Mouse (Mus musculus) kidney, postnatal 25 days (tissue): ENCODE measurements at regions not wholly inside any gene's neighbourhood (a gene's known extent, or its start where the extent isn't known, plus 50 kb on each side); places are given as distances from the start of the nearest gene placed in this dataset.

ENCODE experiments used
- DNase-seq, 2 experiments: peaks; one replicate each; pipeline ENCODE4 v3.0.0; 2021; ENCODE audit warnings: mixed read lengths in 2 of 2

GRCm38 (mm10) chr7:70972023-70972400, 379.3 kb downstream of the Gm10295 start:
- DNase-seq = peak; percentile 77 to 82

DNA sequence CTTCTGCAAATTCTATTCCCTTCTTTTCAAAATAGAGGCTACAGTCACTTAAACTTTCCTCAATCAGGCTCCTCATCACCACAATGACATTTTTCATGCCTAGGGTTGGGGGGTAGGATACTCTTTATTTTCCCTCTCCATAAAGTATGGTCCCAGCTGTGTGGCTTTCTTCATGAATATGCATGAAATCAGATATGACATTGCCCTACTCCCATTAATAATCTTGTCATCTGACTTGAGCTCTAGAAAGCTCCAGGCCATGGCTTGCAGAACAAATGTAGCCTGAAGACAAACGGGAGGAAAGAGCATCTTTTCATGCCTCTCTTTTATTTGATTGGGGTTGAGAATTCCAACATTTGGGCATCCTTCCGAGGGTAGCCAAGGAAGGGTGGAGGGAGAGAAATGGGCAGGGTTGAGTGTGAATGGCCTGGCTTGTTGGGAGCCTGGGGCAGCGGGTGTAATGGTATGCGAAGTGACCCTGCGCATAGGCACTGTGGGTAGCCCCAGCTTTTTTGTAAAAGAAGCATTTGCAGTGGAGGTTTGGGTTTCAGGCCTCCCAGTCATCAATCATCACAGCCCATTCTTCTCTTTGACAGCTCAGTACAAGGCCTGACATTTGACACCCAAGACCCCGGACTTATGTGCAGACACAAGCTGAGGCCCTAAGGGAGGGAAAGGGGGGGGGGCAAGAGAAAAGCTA, 379.8 kb downstream of the Gm10295 start:
- peak; percentile 17 to 45 for DNase-seq

DNA sequence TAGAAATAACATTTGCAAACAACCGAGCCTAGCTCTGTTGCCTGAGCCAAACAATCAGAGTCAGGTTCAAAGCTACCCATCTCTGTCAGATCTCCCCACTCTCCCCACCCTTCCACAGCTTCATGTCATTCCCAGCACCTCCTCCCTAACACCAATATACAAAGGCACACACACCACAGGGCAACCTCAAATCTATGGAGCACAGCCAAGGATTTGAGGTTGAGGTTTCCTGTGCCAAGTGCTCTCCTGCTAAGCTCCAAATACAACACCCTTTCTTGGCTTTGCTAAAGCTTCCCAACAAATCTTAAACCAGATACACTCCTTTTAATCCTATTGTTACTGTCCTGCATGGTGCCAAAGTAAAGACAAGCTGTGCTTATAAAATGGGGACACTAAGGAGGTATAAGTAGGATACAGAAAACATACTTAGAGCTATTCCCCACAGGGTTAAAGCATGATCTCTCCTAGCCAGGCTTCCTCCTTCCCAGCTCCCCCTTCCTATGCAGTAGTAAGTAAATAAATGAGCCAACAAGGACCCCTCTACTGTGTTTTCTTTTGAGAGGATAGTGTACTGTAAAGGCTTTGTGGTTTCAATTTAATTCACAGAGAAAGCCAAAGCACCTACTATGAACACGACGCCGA, 398.8 kb downstream of the Gm10295 start:
- DNase-seq = no peak

DNA sequence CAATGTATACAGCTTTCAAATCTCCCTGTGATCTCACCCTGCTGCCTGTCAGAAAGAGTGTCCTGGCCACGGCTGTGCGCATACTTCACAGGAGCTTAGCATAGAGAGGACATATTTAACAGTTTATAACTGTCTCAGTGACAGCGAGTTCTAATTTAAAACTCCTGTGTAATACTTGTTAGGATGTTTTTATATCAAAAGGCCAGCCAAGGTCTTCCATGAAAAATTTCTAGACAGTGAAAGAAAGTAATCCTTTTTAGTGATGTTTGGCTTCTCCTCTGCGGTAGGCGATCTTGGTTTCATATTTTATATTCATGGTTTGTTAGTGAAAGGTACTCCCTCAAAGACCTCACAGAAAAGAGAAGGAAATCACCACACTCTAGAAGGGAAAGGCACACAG, 403.0 kb downstream of the Gm10295 start:
- no peak for DNase-seq

GRCm38 (mm10) chr7:70946260-70946659, 405.0 kb downstream of the Gm10295 start:
- DNase-seq = peak in 1 of 2 experiments; percentile 33

DNA sequence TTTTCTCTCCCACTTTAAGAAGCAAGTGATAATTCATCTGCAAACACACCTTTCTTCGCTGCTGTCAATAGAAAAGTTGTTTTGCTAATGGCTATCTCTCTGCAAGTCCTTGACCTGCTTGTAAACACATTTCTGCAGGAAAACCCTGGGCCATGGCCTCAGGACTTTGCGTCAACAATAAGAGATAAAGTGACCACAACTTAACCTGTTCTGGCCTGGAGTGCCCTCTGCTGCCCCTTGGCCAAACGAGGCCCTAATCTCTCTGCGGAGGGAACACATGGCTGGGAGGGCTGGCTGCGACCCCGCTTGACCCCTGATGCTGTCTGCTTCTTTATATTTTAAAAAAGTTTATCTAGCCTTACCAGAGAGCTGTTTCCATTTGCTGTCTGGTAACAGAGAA, 420.4 kb downstream of the Gm10295 start:
- peak; percentile 54 to 69 for DNase-seq

DNA sequence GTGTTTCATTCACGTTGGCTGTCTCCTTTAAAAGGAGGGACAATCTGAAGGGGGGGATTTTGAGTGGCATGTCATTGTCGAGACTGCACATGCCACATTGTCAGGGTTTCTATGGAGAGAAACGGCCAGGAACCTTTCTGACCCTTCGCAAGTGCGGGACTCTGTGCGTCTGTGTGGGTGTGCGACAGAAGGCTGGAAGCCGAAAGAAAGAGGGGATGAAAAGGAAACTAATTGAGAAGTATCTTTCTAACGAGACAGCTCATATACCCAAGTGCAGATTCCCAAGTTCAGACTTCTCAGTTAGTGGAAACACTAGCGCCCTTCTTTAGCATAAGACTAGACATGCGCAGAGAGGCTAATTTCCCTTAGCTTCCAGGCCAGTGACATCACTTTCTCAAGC, 421.4 kb downstream of the Gm10295 start:
- DNase-seq = no peak

GRCm38 (mm10) chr7:70928001-70928400, 423.3 kb downstream of the Gm10295 start:
- DNase-seq = no peak

- DNase-seq = no peak
Observed at GRCm38 (mm10) chr7:70917016-70917415, 434.3 kb downstream of the Gm10295 start.

DNA sequence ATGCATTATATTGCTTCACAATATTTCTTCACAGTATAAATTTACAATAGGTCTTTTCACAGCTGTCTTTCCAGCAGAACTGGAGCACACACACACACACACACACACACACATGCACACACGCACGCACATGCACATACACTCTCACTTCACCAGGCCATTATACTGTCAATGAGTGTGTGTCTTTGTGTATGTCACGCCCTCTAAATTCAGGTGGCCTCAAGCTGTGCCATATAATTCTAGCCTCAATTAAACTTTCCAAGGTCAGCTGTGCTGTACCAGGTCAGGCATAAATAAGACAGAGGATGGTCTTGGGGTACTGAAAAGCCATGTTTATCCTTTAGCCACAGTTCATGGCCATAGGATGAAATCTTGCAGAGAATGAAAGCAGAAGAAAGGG, 442.4 kb downstream of the Gm10295 start:
- DNase-seq = no peak

GRCm38 (mm10) chr7:70891700-70892099, 459.6 kb downstream of the Gm10295 start:
- DNase-seq = no peak

GRCm38 (mm10) chr7:70880496-70880895, 470.8 kb downstream of the Gm10295 start:
- peak; percentile 60 to 64 for DNase-seq

- DNase-seq = no peak
Observed at GRCm38 (mm10) chr7:70874393-70874792, 476.9 kb downstream of the Gm10295 start.

GRCm38 (mm10) chr7:70870841-70871534, 480.3 kb downstream of the Gm10295 start:
- no peak for DNase-seq

- peak; percentile 64 to 74 for DNase-seq
Observed at GRCm38 (mm10) chr7:70869125-70869524, 482.2 kb downstream of the Gm10295 start.

DNA sequence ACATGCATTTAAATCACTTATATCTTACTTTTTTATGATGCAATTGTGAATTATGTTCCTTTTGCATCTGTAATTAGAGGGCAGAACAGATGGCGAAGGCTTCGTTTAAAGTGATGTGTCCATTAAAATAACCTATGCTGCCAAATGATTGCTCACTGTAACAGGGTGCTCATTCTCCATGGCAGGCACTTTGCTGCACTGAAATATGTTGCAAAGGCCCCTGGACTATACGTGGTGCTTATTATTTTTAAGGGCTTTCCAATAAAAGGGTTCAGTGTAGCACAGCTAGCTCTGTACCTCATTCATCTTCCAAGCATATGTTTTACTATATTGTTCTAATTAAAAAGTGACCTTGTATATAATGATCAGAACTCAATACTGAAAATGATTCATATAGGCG, 491.3 kb downstream of the Gm10295 start:
- no peak for DNase-seq

GRCm38 (mm10) chr7:70850726-70851125, 484.2 kb upstream of the Nr2f2 start:
- DNase-seq = peak in 1 of 2 experiments; percentile 41

- DNase-seq = no peak
Observed at GRCm38 (mm10) chr7:70848016-70848776, 481.7 kb upstream of the Nr2f2 start.

DNA sequence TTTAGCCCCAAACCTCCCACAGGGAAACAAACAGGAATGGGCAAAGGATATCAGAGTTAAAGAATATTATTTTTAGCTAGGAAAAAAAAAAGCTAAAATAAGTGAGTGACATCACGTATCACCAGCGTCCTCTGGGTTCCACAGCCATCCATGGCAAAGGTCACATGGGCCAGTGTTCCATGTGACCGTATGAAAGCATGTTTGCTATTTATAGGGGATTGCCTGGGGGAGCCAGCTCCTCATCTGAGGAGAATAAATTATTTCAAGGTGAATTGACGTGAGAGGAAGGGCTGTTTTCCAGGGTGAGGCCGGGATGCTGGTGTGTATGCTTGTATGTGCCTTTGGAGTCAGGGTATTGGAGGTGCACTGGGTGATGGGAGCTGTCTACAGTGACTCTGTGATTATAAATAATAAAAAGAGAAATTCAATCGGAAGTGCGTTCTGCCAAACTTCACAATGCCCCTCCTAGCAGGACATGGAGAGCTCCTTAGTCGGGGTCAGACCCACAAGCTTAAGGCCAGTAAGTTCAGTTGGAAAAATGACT, 481.0 kb upstream of the Nr2f2 start:
- peak; percentile 49 to 71 for DNase-seq

- no peak for DNase-seq
Observed at GRCm38 (mm10) chr7:70846076-70846475, 479.5 kb upstream of the Nr2f2 start.

DNA sequence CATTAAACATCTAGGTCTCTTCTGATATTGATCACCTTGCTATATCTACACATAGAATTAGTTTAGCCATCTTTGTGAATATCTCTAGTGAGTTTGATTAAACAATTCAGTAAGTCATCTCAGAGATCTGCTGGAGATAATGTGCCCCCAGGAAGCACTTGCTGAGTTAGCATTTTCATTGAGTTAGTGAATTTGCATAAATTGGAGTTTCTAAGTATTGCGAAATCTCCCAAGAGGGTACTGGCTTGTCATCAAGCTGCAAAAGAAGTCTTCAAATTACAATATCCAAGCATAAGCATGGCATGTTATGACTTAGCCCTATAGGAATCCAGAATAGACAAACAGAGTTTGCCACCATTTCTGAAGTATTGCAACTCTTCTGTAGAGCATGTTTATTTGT, 473.6 kb upstream of the Nr2f2 start:
- DNase-seq = no peak

DNA sequence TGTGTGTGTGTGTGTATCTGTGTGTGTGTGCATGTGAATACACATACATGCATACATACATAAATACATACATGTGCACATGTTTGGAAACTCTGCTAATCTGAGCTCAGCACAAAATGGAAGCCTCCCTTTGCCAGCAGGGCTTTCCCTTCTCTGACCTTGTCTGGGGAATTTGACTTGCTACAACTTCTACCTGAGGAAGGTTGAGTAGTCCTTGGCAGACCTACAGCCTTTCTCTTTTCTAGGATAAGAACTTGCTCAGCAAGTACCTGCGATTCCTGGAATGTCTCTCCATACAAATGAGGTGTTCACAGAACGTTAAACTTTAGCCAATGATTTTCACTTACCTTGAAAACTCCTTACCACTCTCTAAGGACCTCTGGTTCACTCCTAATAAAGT, 472.7 kb upstream of the Nr2f2 start:
- peak in 1 of 2 experiments; percentile 54 for DNase-seq
